Mouse (Mus musculus): Measurements from ENCODE around the gene Pnmal2. TPM values are rescaled to one million over a fixed set of nuclear protein-coding genes. Genes with fewer than 3 reads are reported as not detected.
"Not testable (repeated sequence)": the region's sequence is repeated elsewhere in the genome, so short reads cannot be mapped to it uniquely, and the experiment has no call there.

Gene Pnmal2
- polyA plus RNA-seq, 1 experiment from 2014 or later, result 4.7 TPM

- no peak overlapping the region for H3K27ac ChIP-seq (replicated peaks)
- DNase-seq (ENCODE audit: low spot score) (no peak), ATAC-seq (ENCODE audit: low FRiP score, low TSS enrichment) (no peak)
- TF ChIP-seq CTCF (IDR thresholded peaks at IDR 0.05; ENCODE audit: low read depth), result no peak
- no peak for TF ChIP-seq EP300 (optimal IDR thresholded peaks at IDR 0.05)
- peaks cover 10% of the 10 kb centered on the region for H3K4me1 ChIP-seq (replicated peaks; ENCODE audit: control insufficient read depth, insufficient read depth)
- no peaks in the 10 kb centered on the region for H3K36me3 ChIP-seq (ENCODE audit: control insufficient read depth, insufficient read depth, low read length)
- H3K4me3 ChIP-seq (ENCODE audit: low read depth, low read length), result no peak overlapping the region
- no peak overlapping the region for H3K9ac ChIP-seq (ENCODE audit: low read length)
- H3K27me3 ChIP-seq (ENCODE audit: control insufficient read depth, insufficient read depth, low read length), result no peaks in the 10 kb centered on the region
- 77% methylated on average over 8 of the region's 8 CpGs for WGBS
- no peak overlapping the region for H3K4me2 ChIP-seq (replicated peaks; ENCODE audit: low read depth)
- H3K9me3 ChIP-seq (ENCODE audit: control insufficient read depth, low read length), result no peaks in the 10 kb centered on the region
Measured at GRCm38 (mm10) chr7:16948923-16949458, 4.5 kb downstream of the Pnmal2 start.

DNA sequence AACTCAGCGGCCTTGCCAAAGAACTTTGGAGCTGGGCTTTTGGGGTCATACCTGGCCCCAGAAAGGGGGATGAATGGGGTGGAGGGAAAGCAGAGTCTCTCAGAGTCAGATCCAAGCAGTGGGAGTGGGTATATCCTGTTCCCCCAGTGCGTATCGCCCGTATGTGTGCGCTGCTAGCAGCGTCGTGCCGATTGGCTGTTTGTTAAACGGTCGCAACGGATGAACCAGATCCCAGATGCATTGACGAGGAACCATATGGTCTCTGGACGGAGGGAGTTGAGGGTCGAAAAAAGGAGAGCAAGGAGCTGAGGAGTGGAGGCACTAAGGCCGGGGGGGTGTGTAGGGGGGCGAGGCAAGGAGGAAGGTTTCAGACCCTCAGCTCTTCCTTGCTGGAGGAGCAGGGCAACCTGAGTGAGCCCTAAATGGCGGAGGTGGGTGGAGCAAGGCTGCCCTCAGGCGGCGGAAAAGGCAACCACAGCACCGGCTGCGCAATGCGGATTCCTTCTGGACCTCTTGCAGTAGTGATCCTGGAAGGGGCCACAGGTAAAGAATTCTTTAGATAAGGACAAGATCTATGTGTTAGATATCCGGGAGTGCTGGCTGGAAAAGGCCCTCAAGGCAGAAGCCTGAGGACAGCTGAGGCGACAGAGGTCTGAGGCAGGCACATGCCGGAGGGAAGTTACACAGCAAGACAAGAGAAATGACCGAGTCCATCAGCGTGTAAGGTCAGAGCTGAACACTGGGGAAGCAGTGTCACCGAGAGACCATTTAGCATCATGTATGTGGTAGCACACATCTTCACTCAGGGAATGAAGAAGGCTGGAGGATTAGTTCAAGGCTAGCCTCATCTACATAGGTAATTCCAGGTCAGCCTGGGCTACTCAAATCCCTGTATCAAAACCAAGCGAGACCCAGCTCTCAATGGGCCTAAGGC is 5.7 kb downstream of the Pnmal2 start:
- H3K9ac ChIP-seq (ENCODE audit: low read length), result no peak overlapping the region; the same call in 1 of the 2 replicates

GRCm38 (mm10) chr7:16950861-16951635 is 6.6 kb downstream of the Pnmal2 start:
- Histone ChIP-seq H3K9ac (ENCODE audit: low read length) (no peak overlapping the region), H3K36me3 (ENCODE audit: control insufficient read depth, insufficient read depth, low read length) (no peaks in the 10 kb centered on the region), H3K4me3 (ENCODE audit: low read depth, low read length) (no peak overlapping the region), H3K27ac (replicated peaks) (no peak overlapping the region), H3K4me2 (replicated peaks; ENCODE audit: low read depth) (no peak overlapping the region), H3K27me3 (ENCODE audit: control insufficient read depth, insufficient read depth, low read length) (no peaks in the 10 kb centered on the region), H3K4me1 (replicated peaks; ENCODE audit: control insufficient read depth, insufficient read depth) (peaks cover 8% of the 10 kb centered on the region), H3K9me3 (ENCODE audit: control insufficient read depth, low read length) (no peaks in the 10 kb centered on the region)
- TF ChIP-seq CTCF (IDR thresholded peaks at IDR 0.05; ENCODE audit: low read depth) (peak; percentile 87), EP300 (optimal IDR thresholded peaks at IDR 0.05) (no peak)
- DNase-seq (ENCODE audit: low spot score) (peak; percentile 84), ATAC-seq (ENCODE audit: low FRiP score, low TSS enrichment) (peak; percentile 80)
- WGBS, result 20% methylated on average over 18 of the region's 18 CpGs

More for the DNA sequence above, 5.7 kb downstream of the Pnmal2 start:
- Histone ChIP-seq H3K9me3 (ENCODE audit: control insufficient read depth, low read length) (no peaks in the 10 kb centered on the region), H3K27me3 (ENCODE audit: control insufficient read depth, insufficient read depth, low read length) (no peaks in the 10 kb centered on the region), H3K36me3 (ENCODE audit: control insufficient read depth, insufficient read depth, low read length) (no peaks in the 10 kb centered on the region), H3K4me3 (ENCODE audit: low read depth, low read length) (peak overlapping the region; percentile 13; the same call in 1 of the 2 replicates), H3K27ac (replicated peaks) (no peak overlapping the region), H3K4me1 (replicated peaks; ENCODE audit: control insufficient read depth, insufficient read depth) (peaks cover 8% of the 10 kb centered on the region), H3K4me2 (replicated peaks; ENCODE audit: low read depth) (peak overlapping the region; percentile 51)
- 10% methylated on average over 29 of the region's 29 CpGs for WGBS
- ATAC-seq (ENCODE audit: low FRiP score, low TSS enrichment), result peak; percentile 47; the same call in 1 of the 2 replicates
- DNase-seq (ENCODE audit: low spot score), result peak; percentile 86
- TF ChIP-seq CTCF (IDR thresholded peaks at IDR 0.05; ENCODE audit: low read depth) (peak; percentile 97), EP300 (optimal IDR thresholded peaks at IDR 0.05) (no peak)

- not testable (repeated sequence) for ATAC-seq (ENCODE audit: low FRiP score, low TSS enrichment); H3K4me1 ChIP-seq (replicated peaks; ENCODE audit: control insufficient read depth, insufficient read depth); H3K4me2 ChIP-seq (replicated peaks; ENCODE audit: low read depth); H3K9ac ChIP-seq (ENCODE audit: low read length); H3K27me3 ChIP-seq (ENCODE audit: control insufficient read depth, insufficient read depth, low read length); H3K4me3 ChIP-seq (ENCODE audit: low read depth, low read length); H3K36me3 ChIP-seq (ENCODE audit: control insufficient read depth, insufficient read depth, low read length); H3K27ac ChIP-seq (replicated peaks); DNase-seq (ENCODE audit: low spot score); H3K9me3 ChIP-seq (ENCODE audit: control insufficient read depth, low read length)
- 64% methylated on average over 2 of the region's 2 CpGs for WGBS
Measured at GRCm38 (mm10) chr7:16953776-16954175, 9.3 kb downstream of the Pnmal2 start.

- Histone ChIP-seq H3K4me2 (replicated peaks; ENCODE audit: low read depth) (no peak overlapping the region), H3K4me3 (ENCODE audit: low read depth, low read length) (no peak overlapping the region), H3K27ac (replicated peaks) (no peak overlapping the region), H3K4me1 (replicated peaks; ENCODE audit: control insufficient read depth, insufficient read depth) (no peaks in the 10 kb centered on the region), H3K27me3 (ENCODE audit: control insufficient read depth, insufficient read depth, low read length) (no peaks in the 10 kb centered on the region), H3K9ac (ENCODE audit: low read length) (no peak overlapping the region), H3K9me3 (ENCODE audit: control insufficient read depth, low read length) (no peaks in the 10 kb centered on the region), H3K36me3 (ENCODE audit: control insufficient read depth, insufficient read depth, low read length) (no peaks in the 10 kb centered on the region)
- ATAC-seq (ENCODE audit: low FRiP score, low TSS enrichment) (no peak), DNase-seq (ENCODE audit: low spot score) (no peak)
- WGBS, result 68% methylated on average over 4 of the region's 4 CpGs
- TF ChIP-seq EP300 (optimal IDR thresholded peaks at IDR 0.05), result no peak
- no peak for TF ChIP-seq CTCF (IDR thresholded peaks at IDR 0.05; ENCODE audit: low read depth)
Measured at GRCm38 (mm10) chr7:16955712-16956111, 11.2 kb downstream of the Pnmal2 start.

Data from stomach, postnatal 0 days (tissue).